Comparison of ENCODE assay signal across 8 mouse cellular contexts in the genomic region with DNA sequence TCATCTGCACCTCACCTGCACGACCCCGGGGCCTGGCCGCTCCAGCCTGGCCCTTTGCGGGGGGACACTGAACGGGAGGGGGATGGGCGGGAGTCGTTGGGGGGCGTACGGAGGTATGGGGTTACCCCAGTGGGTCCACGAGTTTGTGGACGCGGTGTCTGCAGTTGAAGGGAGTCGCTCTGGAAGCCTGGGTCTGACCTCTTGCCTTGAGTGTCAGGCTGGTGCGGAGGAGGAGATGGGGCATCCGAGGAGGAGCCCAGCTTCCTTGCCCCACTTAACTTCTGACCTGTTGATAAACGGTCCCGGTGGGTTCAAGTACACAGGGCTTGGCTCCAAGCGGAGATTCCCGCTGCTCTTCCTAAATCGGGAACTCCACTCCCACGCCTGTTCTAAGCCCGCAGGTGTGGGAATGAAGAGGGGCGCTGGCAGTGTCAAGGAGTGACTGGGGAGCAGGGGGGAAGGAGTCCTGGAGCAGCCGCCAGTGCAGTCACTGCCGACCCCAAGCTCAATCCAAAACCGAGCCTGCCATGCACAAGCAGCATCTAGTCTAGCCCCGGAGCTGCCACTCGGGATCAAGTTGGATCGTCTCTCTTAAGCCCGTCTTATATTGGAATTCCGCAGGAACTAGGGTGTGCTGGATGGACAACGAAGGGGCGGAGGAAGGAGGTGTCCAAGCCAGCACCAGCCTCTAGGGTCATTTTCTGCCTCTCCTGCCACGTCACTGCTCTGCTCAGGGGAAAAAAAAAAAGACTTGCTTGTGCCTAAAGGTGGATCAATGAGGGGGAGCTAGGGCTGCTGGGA. TPM values are rescaled to one million over a fixed set of nuclear protein-coding genes. Genes with fewer than 3 reads are reported as not detected.
DNase-seq lines count a peak whose midpoint lies in the region; ATAC-seq and TF ChIP-seq lines count a peak whose summit lies in the region.

No protein-coding gene starts in this region.

- WGBS in hindbrain, embryonic 15.5 days: under 1% methylated on average over 34 of the region's 34 CpGs
- WGBS in limb, embryonic 14.5 days: 0% methylated on average over 27 of the region's 34 CpGs
- WGBS in midbrain, embryonic 14.5 days: under 1% methylated on average over 34 of the region's 34 CpGs
- 3% methylated on average over 34 of the region's 34 CpGs for WGBS in spleen, adult 2 months

- peak; percentile 10 to 13 for DNase-seq in layer of hippocampus, postnatal 36 days
- no peak for DNase-seq in layer of hippocampus, adult 9-10 months (ENCODE audit: low spot score)
- peak; percentile 53 for DNase-seq in cerebellum, adult 9-11 months
- peak; percentile 16 for DNase-seq in limb, embryonic 14.5 days (ENCODE audit: low spot score)
- peak; percentile 44 for DNase-seq in midbrain, embryonic 14.5 days
- DNase-seq in spleen, adult 2 months (ENCODE audit: low read depth in 1 of 2, low spot score in 2 of 2): peak in 1 of 2 experiments; percentile 10

- H3K4me3 ChIP-seq in hindbrain, embryonic 15.5 days: peak overlapping the region; percentile 68
- H3K4me3 ChIP-seq in limb, embryonic 14.5 days (replicated peaks; ENCODE audit: low read length): peak overlapping the region; percentile 99
- H3K4me3 ChIP-seq in midbrain, embryonic 14.5 days (replicated peaks; ENCODE audit: low read depth, low read length): peak overlapping the region; percentile 95
- peak overlapping the region; percentile 98 for H3K4me3 ChIP-seq in spleen, adult 2 months (ENCODE audit: extremely low read depth, insufficient read depth, insufficient read length)

- TF ChIP-seq CTCF in spleen, adult 2 months (IDR thresholded peaks at IDR 0.05; ENCODE audit: extremely low read depth, insufficient read depth, insufficient read length, insufficient replicate concordance): no peak

- peak overlapping the region; percentile 95 for H3K4me2 ChIP-seq in hindbrain, embryonic 15.5 days
- peak overlapping the region; percentile 77 for H3K4me2 ChIP-seq in limb, embryonic 14.5 days (replicated peaks; ENCODE audit: low read depth, low read length, severe bottlenecking)
- H3K4me2 ChIP-seq in midbrain, embryonic 14.5 days (ENCODE audit: low read length): peak overlapping the region; percentile 69

- no peaks in the 10 kb centered on the region for H3K9me3 ChIP-seq in hindbrain, embryonic 15.5 days
- H3K9me3 ChIP-seq in limb, embryonic 14.5 days (ENCODE audit: control insufficient read depth, low read length): no peaks in the 10 kb centered on the region
- H3K9me3 ChIP-seq in midbrain, embryonic 14.5 days (ENCODE audit: control insufficient read depth, low read length): no peaks in the 10 kb centered on the region

- H3K27me3 ChIP-seq in hindbrain, embryonic 15.5 days: no peaks in the 10 kb centered on the region
- H3K27me3 ChIP-seq in limb, embryonic 14.5 days (ENCODE audit: control insufficient read depth, insufficient read depth, low read length): no peaks in the 10 kb centered on the region
- no peaks in the 10 kb centered on the region for H3K27me3 ChIP-seq in midbrain, embryonic 14.5 days (ENCODE audit: control insufficient read depth, insufficient read depth, low read length)
- no peaks in the 10 kb centered on the region for H3K27me3 ChIP-seq in spleen, adult 2 months (ENCODE audit: control insufficient read depth, insufficient read depth, low read length)

- no peak for TF ChIP-seq POLR2A in limb, embryonic 14.5 days (IDR thresholded peaks at IDR 0.05; ENCODE audit: borderline replicate concordance, extremely low read depth, insufficient read depth, insufficient read length)
- TF ChIP-seq POLR2A in spleen, adult 2 months (IDR thresholded peaks at IDR 0.05; ENCODE audit: low read depth, low read length): no peak

- ATAC-seq in frontal cortex, adult (ENCODE audit: low TSS enrichment): peak; percentile 20
- peak; percentile 59 for ATAC-seq in hindbrain, embryonic 15.5 days (ENCODE audit: low FRiP score, low read depth)
- peak; percentile 13 for ATAC-seq in limb, embryonic 14.5 days (ENCODE audit: low FRiP score, low read depth)
- ATAC-seq in midbrain, embryonic 14.5 days (ENCODE audit: low FRiP score, low TSS enrichment): peak; percentile 32; the same call in 1 of the 2 replicates

- peaks cover 23% of the 10 kb centered on the region for H3K4me1 ChIP-seq in hindbrain, embryonic 15.5 days (replicated peaks)
- peaks cover 11% of the 10 kb centered on the region; the same call in 1 of the 2 replicates for H3K4me1 ChIP-seq in limb, embryonic 14.5 days (ENCODE audit: control insufficient read depth, insufficient read depth, low read length)
- H3K4me1 ChIP-seq in midbrain, embryonic 14.5 days (ENCODE audit: control insufficient read depth, insufficient read depth, low read length): peaks cover 11% of the 10 kb centered on the region; the same call in 1 of the 2 replicates
- H3K4me1 ChIP-seq in spleen, adult 2 months (ENCODE audit: control insufficient read depth, insufficient read depth, insufficient read length): peaks cover 3% of the 10 kb centered on the region

- no peaks in the 10 kb centered on the region for H3K36me3 ChIP-seq in hindbrain, embryonic 15.5 days
- H3K36me3 ChIP-seq in limb, embryonic 14.5 days (ENCODE audit: control insufficient read depth, insufficient read depth, low read length): 0 out of 2 replicates have a peak, but pooled peaks cover 3% of the 10 kb centered on the region
- H3K36me3 ChIP-seq in midbrain, embryonic 14.5 days (ENCODE audit: control insufficient read depth, insufficient read depth, low read length): no peaks in the 10 kb centered on the region
- H3K36me3 ChIP-seq in spleen, adult 2 months (ENCODE audit: control insufficient read depth, insufficient read depth, low read length): no peaks in the 10 kb centered on the region

- peak overlapping the region; percentile 82 for H3K27ac ChIP-seq in hindbrain, embryonic 15.5 days (replicated peaks)
- peak overlapping the region; percentile 85 for H3K27ac ChIP-seq in limb, embryonic 14.5 days (replicated peaks; ENCODE audit: low read depth, low read length)
- H3K27ac ChIP-seq in midbrain, embryonic 14.5 days (replicated peaks; ENCODE audit: low read depth, low read length): peak overlapping the region; percentile 89
- H3K27ac ChIP-seq in spleen, adult 2 months (ENCODE audit: insufficient read depth, low read length): peak overlapping the region; percentile 75; the same call in 1 of the 2 replicates

- peak overlapping the region; percentile 73 for H3K9ac ChIP-seq in hindbrain, embryonic 15.5 days
- H3K9ac ChIP-seq in limb, embryonic 14.5 days (ENCODE audit: low read depth, low read length, severe bottlenecking): peak overlapping the region; percentile 97
- H3K9ac ChIP-seq in midbrain, embryonic 14.5 days (replicated peaks; ENCODE audit: low read length): peak overlapping the region; percentile 85

RNA-seq across cellular contexts. Expression of a gene that starts 0.9 kb away (rescaled TPM):
- 10 to 100 TPM; 28.9 to 32.8 TPM for total RNA-seq in layer of hippocampus, postnatal 36 days (2021)
- 53.3 and 54.8 TPM in 2 replicates for polyA plus RNA-seq in hindbrain, embryonic 15.5 days (2015; fragmentation: Nextera tagmentation; extraction: Ambion mirVana)
- 27.5 and 29.1 TPM in 2 replicates for polyA plus RNA-seq in limb, embryonic 14.5 days (2012; rRNA removed)
- polyA plus RNA-seq in limb, embryonic 14.5 days (2014; fragmentation: Nextera tagmentation; extraction: Ambion mirVana): 83.7 and 87.4 TPM in 2 replicates
- polyA plus RNA-seq in midbrain, embryonic 14.5 days (2014; fragmentation: Nextera tagmentation; extraction: Ambion mirVana): 41.2 and 50.6 TPM in 2 replicates
- 2.4 and 3.8 TPM in 2 replicates for polyA plus RNA-seq in spleen, adult 2 months (2012; rRNA removed)

RNA-seq across cellular contexts. Expression of a gene that starts 1.0 kb away (rescaled TPM):
- 1 to 10 TPM; 1.0 to 1.5 TPM for total RNA-seq in layer of hippocampus, postnatal 36 days (2021)
- 1.5 and 2.5 TPM in 2 replicates for polyA plus RNA-seq in hindbrain, embryonic 15.5 days (2015; fragmentation: Nextera tagmentation; extraction: Ambion mirVana)
- polyA plus RNA-seq in limb, embryonic 14.5 days (2012; rRNA removed): 0.75 and 1.0 TPM in 2 replicates
- polyA plus RNA-seq in limb, embryonic 14.5 days (2014; fragmentation: Nextera tagmentation; extraction: Ambion mirVana): 1.3 and 1.6 TPM in 2 replicates
- 2.7 and 3.0 TPM in 2 replicates for polyA plus RNA-seq in midbrain, embryonic 14.5 days (2014; fragmentation: Nextera tagmentation; extraction: Ambion mirVana)
- polyA plus RNA-seq in spleen, adult 2 months (2012; rRNA removed): 0.12 TPM in 2 replicates

RNA-seq across cellular contexts. Expression of a gene that starts 24.5 kb away (rescaled TPM):
- total RNA-seq in layer of hippocampus, postnatal 36 days (2021): 10 to 100 TPM; 16.0 to 18.9 TPM
- 28.7 and 30.7 TPM in 2 replicates for polyA plus RNA-seq in hindbrain, embryonic 15.5 days (2015; fragmentation: Nextera tagmentation; extraction: Ambion mirVana)
- polyA plus RNA-seq in limb, embryonic 14.5 days (2012; rRNA removed): 12.9 and 17.0 TPM in 2 replicates
- polyA plus RNA-seq in limb, embryonic 14.5 days (2014; fragmentation: Nextera tagmentation; extraction: Ambion mirVana): 17.2 and 19.0 TPM in 2 replicates
- polyA plus RNA-seq in midbrain, embryonic 14.5 days (2014; fragmentation: Nextera tagmentation; extraction: Ambion mirVana): 31.3 and 35.7 TPM in 2 replicates
- 2.1 and 2.7 TPM in 2 replicates for polyA plus RNA-seq in spleen, adult 2 months (2012; rRNA removed)
